Mouse (Mus musculus): ENCODE results near the gene Prss23. TPM values are rescaled to one million over a fixed set of nuclear protein-coding genes. Genes with fewer than 3 reads are reported as not detected.

Gene Prss23
- total RNA-seq (2023) = 1 to 10 TPM in 1 of 2 experiments, under 1 TPM in 1; 0.49 to 1.1 TPM

GRCm38 (mm10) chr7:89526731-89527429, at the start of gene Prss23:
Gene Prss23 (minus strand): TSS chr7:89527187.

Other genes starting within 250 kb of the Prss23 start
- 10 to 100 TPM; 64.9 to 77.5 TPM for gene Tmem135, start 123.0 kb downstream of the Prss23 start, total RNA-seq (2023)
- 1 to 10 TPM; 4.0 to 4.3 TPM for gene Fzd4, start 122.8 kb downstream of the Prss23 start, total RNA-seq (2023)
- not detected for gene Me3, start 105.2 kb upstream of the Prss23 start, total RNA-seq (2023)

Measured in monocyte, adult 59 days (primary cell).